Mouse (Mus musculus): Measurements from ENCODE around the gene Slco2b1. TPM values are rescaled to one million over a fixed set of nuclear protein-coding genes. Genes with fewer than 3 reads are reported as not detected.

Gene Slco2b1
- polyA plus RNA-seq, 1 experiment from 2014 or later, result 0.44 TPM

- no peaks in the 10 kb centered on the region for H3K36me3 ChIP-seq
- 64% methylated on average over 7 of the region's 7 CpGs for WGBS
- peaks cover 14% of the 10 kb centered on the region; the same call in 1 of the 2 replicates for H3K4me1 ChIP-seq
- no peak overlapping the region for H3K4me3 ChIP-seq
- no peak overlapping the region for H3K27ac ChIP-seq
- H3K9me3 ChIP-seq, result no peaks in the 10 kb centered on the region
- DNase-seq (ENCODE audit: low spot score), result no peak
- H3K27me3 ChIP-seq (ENCODE audit: insufficient read depth, poor library complexity, severe bottlenecking), result peaks cover 32% of the 10 kb centered on the region
Observed at GRCm38 (mm10) chr7:99690819-99691218, 20.3 kb downstream of the Slco2b1 start.

- Histone ChIP-seq H3K36me3 (no peaks in the 10 kb centered on the region), H3K4me1 (peaks cover 17% of the 10 kb centered on the region), H3K27ac (no peak overlapping the region), H3K9me3 (no peaks in the 10 kb centered on the region), H3K27me3 (ENCODE audit: insufficient read depth, poor library complexity, severe bottlenecking) (peaks cover 38% of the 10 kb centered on the region), H3K4me3 (no peak overlapping the region)
- WGBS, result 63% methylated on average over 4 of the region's 4 CpGs
- no peak for DNase-seq (ENCODE audit: low spot score)
Observed at GRCm38 (mm10) chr7:99684086-99684485, 27.1 kb downstream of the Slco2b1 start.

- Histone ChIP-seq H3K4me1 (peaks cover 17% of the 10 kb centered on the region), H3K27ac (peak overlapping the region; percentile 19), H3K27me3 (ENCODE audit: insufficient read depth, poor library complexity, severe bottlenecking) (peaks cover 24% of the 10 kb centered on the region), H3K4me3 (no peak overlapping the region), H3K9me3 (no peaks in the 10 kb centered on the region), H3K36me3 (no peaks in the 10 kb centered on the region)
- DNase-seq (ENCODE audit: low spot score), result peak; percentile 80
- 35% methylated on average over 5 of the region's 5 CpGs for WGBS
Observed at GRCm38 (mm10) chr7:99680771-99681170, 30.4 kb downstream of the Slco2b1 start.

- peaks cover 3% of the 10 kb centered on the region; the same call in 1 of the 2 replicates for H3K27me3 ChIP-seq (ENCODE audit: insufficient read depth, poor library complexity, severe bottlenecking)
- peaks cover 8% of the 10 kb centered on the region; the same call in 1 of the 2 replicates for H3K4me1 ChIP-seq
- DNase-seq (ENCODE audit: low spot score), result no peak
- WGBS, result 67% methylated on average over 3 of the region's 3 CpGs
- no peaks in the 10 kb centered on the region for H3K36me3 ChIP-seq
- no peak overlapping the region for H3K4me3 ChIP-seq
- no peak overlapping the region for H3K27ac ChIP-seq
- H3K9me3 ChIP-seq, result no peaks in the 10 kb centered on the region
Observed at GRCm38 (mm10) chr7:99674890-99675289, 36.2 kb downstream of the Slco2b1 start.

GRCm38 (mm10) chr7:99674209-99674608 is 36.9 kb downstream of the Slco2b1 start:
- WGBS, result 65% methylated on average over 5 of the region's 5 CpGs
- Histone ChIP-seq H3K27ac (no peak overlapping the region), H3K9me3 (no peaks in the 10 kb centered on the region), H3K4me3 (no peak overlapping the region), H3K4me1 (peaks cover 12% of the 10 kb centered on the region), H3K27me3 (ENCODE audit: insufficient read depth, poor library complexity, severe bottlenecking) (peaks cover 6% of the 10 kb centered on the region; the same call in 1 of the 2 replicates), H3K36me3 (no peaks in the 10 kb centered on the region)
- no peak for DNase-seq (ENCODE audit: low spot score)

- H3K36me3 ChIP-seq, result no peaks in the 10 kb centered on the region
- no peak overlapping the region for H3K4me3 ChIP-seq
- H3K4me1 ChIP-seq, result peaks cover 21% of the 10 kb centered on the region
- peaks cover 5% of the 10 kb centered on the region; the same call in 1 of the 2 replicates for H3K27me3 ChIP-seq (ENCODE audit: insufficient read depth, poor library complexity, severe bottlenecking)
- 74% methylated on average over 8 of the region's 8 CpGs for WGBS
- no peak overlapping the region for H3K27ac ChIP-seq
- no peak for DNase-seq (ENCODE audit: low spot score)
- H3K9me3 ChIP-seq, result no peaks in the 10 kb centered on the region
Observed at GRCm38 (mm10) chr7:99673188-99673587, 38.0 kb downstream of the Slco2b1 start.

- H3K4me3 ChIP-seq, result no peak overlapping the region
- H3K27ac ChIP-seq, result no peak overlapping the region
- H3K27me3 ChIP-seq (ENCODE audit: insufficient read depth, poor library complexity, severe bottlenecking), result peaks cover 15% of the 10 kb centered on the region
- H3K9me3 ChIP-seq, result no peaks in the 10 kb centered on the region
- no peak for DNase-seq (ENCODE audit: low spot score)
- H3K36me3 ChIP-seq, result no peaks in the 10 kb centered on the region
- 60% methylated on average over 9 of the region's 9 CpGs for WGBS
- H3K4me1 ChIP-seq, result peaks cover 21% of the 10 kb centered on the region
Observed at GRCm38 (mm10) chr7:99671544-99672435, 39.4 kb downstream of the Slco2b1 start.

GRCm38 (mm10) chr7:99670915-99671314 is 40.2 kb downstream of the Slco2b1 start:
- peaks cover 22% of the 10 kb centered on the region for H3K27me3 ChIP-seq (ENCODE audit: insufficient read depth, poor library complexity, severe bottlenecking)
- WGBS, result 72% methylated on average over 4 of the region's 4 CpGs
- H3K9me3 ChIP-seq, result no peaks in the 10 kb centered on the region

GRCm38 (mm10) chr7:99668802-99669201 is 42.3 kb downstream of the Slco2b1 start:
- WGBS, result 16% methylated on average over 4 of the region's 4 CpGs
- Histone ChIP-seq H3K27me3 (ENCODE audit: insufficient read depth, poor library complexity, severe bottlenecking) (peaks cover 25% of the 10 kb centered on the region), H3K9me3 (no peaks in the 10 kb centered on the region), H3K27ac (peak overlapping the region; percentile 49), H3K36me3 (no peaks in the 10 kb centered on the region), H3K4me1 (peaks cover 31% of the 10 kb centered on the region), H3K4me3 (no peak overlapping the region)
- DNase-seq (ENCODE audit: low spot score), result no peak

More at GRCm38 (mm10) chr7:99670915-99671314, 40.2 kb downstream of the Slco2b1 start:
- no peak for DNase-seq (ENCODE audit: low spot score)
- Histone ChIP-seq H3K36me3 (no peaks in the 10 kb centered on the region), H3K27ac (no peak overlapping the region), H3K4me3 (no peak overlapping the region), H3K4me1 (peaks cover 21% of the 10 kb centered on the region)

GRCm38 (mm10) chr7:99667096-99667495 is 44.0 kb downstream of the Slco2b1 start:
- no peaks in the 10 kb centered on the region for H3K9me3 ChIP-seq
- no peak overlapping the region for H3K27ac ChIP-seq
- no peaks in the 10 kb centered on the region for H3K36me3 ChIP-seq
- no peak for DNase-seq (ENCODE audit: low spot score)
- H3K4me1 ChIP-seq, result peaks cover 25% of the 10 kb centered on the region
- H3K27me3 ChIP-seq (ENCODE audit: insufficient read depth, poor library complexity, severe bottlenecking), result peaks cover 29% of the 10 kb centered on the region
- 92% methylated on average over 16 of the region's 16 CpGs for WGBS
- H3K4me3 ChIP-seq, result no peak overlapping the region

GRCm38 (mm10) chr7:99665731-99666452 is 45.2 kb downstream of the Slco2b1 start:
- WGBS, result 89% methylated on average over 10 of the region's 10 CpGs
- no peak overlapping the region for H3K27ac ChIP-seq
- H3K27me3 ChIP-seq (ENCODE audit: insufficient read depth, poor library complexity, severe bottlenecking), result peaks cover 35% of the 10 kb centered on the region
- H3K36me3 ChIP-seq, result no peaks in the 10 kb centered on the region
- no peak overlapping the region for H3K4me3 ChIP-seq
- H3K4me1 ChIP-seq, result peaks cover 25% of the 10 kb centered on the region
- no peaks in the 10 kb centered on the region for H3K9me3 ChIP-seq
- no peak for DNase-seq (ENCODE audit: low spot score)

GRCm38 (mm10) chr7:99664571-99665485 is 46.3 kb downstream of the Slco2b1 start:
- DNase-seq (ENCODE audit: low spot score), result no peak
- H3K9me3 ChIP-seq, result no peaks in the 10 kb centered on the region
- no peak overlapping the region for H3K27ac ChIP-seq
- 52% methylated on average over 11 of the region's 11 CpGs for WGBS
- peaks cover 25% of the 10 kb centered on the region for H3K4me1 ChIP-seq
- H3K4me3 ChIP-seq, result no peak overlapping the region
- no peaks in the 10 kb centered on the region for H3K36me3 ChIP-seq
- H3K27me3 ChIP-seq (ENCODE audit: insufficient read depth, poor library complexity, severe bottlenecking), result peaks cover 45% of the 10 kb centered on the region

All from heart, embryonic 10.5 days (tissue).